Mouse (Mus musculus): ENCODE results near the gene Prelid1. TPM values are rescaled to one million over a fixed set of nuclear protein-coding genes. Genes with fewer than 3 reads are reported as not detected.

The Prelid1 gene
- polyA plus RNA-seq, 1 experiment, result 493 TPM

- no peak for DNase-seq
- TF ChIP-seq POLR2A (IDR thresholded peaks at IDR 0.05; ENCODE audit: control insufficient read depth, extremely low read depth, insufficient read depth, low read length, poor library complexity), result no peak
- no peak for TF ChIP-seq CTCF (IDR thresholded peaks at IDR 0.05; ENCODE audit: borderline replicate concordance, control insufficient read depth, extremely low read depth, insufficient read depth, low read length, poor library complexity)
Measured at GRCm38 (mm10) chr13:55371740-55372139, 51.4 kb downstream of the Prelid1 start.

DNA sequence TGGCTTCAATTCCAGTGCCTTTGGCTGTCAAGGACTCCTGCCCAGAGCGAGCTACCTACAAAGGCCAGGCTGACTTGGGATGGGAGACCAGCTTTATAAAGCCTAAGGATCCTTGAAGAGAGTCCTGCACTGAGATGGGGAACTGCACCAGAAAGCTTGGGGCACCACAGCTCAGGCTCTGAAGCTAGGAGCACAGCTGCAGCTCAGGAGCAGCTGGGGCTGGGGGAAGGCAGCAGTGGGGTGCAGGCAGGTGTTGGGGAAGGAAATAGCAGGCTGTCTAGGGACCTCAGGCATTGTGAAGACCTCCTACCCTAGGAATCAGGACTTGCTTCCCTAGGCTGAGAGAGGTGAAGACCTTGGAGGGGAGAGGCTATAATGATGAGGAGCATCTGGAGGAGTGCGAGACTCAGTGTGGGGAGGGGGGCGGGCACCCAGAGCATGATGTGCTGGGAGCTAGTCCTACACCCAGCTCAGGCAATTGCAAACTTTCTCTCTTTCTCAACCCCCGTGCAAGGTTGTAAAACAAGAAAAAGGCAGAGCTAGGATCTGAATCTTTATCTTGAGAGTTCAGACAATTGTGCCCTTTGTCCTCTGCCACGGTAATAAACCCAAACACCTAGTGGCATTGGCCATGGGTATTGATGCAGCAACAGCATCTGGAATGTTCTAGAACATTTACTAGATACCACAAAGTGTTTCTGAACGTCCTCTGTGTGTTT, 54.1 kb downstream of the Prelid1 start:
- Histone ChIP-seq H3K4me3 (ENCODE audit: control insufficient read depth, insufficient read depth, low read length) (peak overlapping the region; percentile 10; the same call in 1 of the 2 replicates), H3K4me1 (replicated peaks; ENCODE audit: control insufficient read depth, insufficient read depth, low read length) (peaks cover 49% of the 10 kb centered on the region), H3K27me3 (ENCODE audit: control insufficient read depth, insufficient read depth, low read length) (no peaks in the 10 kb centered on the region), H3K27ac (ENCODE audit: control insufficient read depth, insufficient read depth, low read length) (peak overlapping the region; percentile 87), H3K36me3 (ENCODE audit: control insufficient read depth, insufficient read depth, low read length) (peaks cover 12% of the 10 kb centered on the region)
- peak; percentile 52; the same call in 1 of the 2 replicates for TF ChIP-seq CTCF (IDR thresholded peaks at IDR 0.05; ENCODE audit: borderline replicate concordance, control insufficient read depth, extremely low read depth, insufficient read depth, low read length, poor library complexity)
- no peak for TF ChIP-seq POLR2A (IDR thresholded peaks at IDR 0.05; ENCODE audit: control insufficient read depth, extremely low read depth, insufficient read depth, low read length, poor library complexity)
- DNase-seq, result peak; percentile 73
- whole genome bisulfite sequencing, result 54% methylated on average over 6 of the region's 6 CpGs

More at GRCm38 (mm10) chr13:55371740-55372139, 51.4 kb downstream of the Prelid1 start:
- Histone ChIP-seq H3K36me3 (ENCODE audit: control insufficient read depth, insufficient read depth, low read length) (no peaks in the 10 kb centered on the region), H3K4me3 (ENCODE audit: control insufficient read depth, insufficient read depth, low read length) (peak overlapping the region; percentile 38), H3K4me1 (replicated peaks; ENCODE audit: control insufficient read depth, insufficient read depth, low read length) (peaks cover 54% of the 10 kb centered on the region), H3K27me3 (ENCODE audit: control insufficient read depth, insufficient read depth, low read length) (no peaks in the 10 kb centered on the region), H3K27ac (ENCODE audit: control insufficient read depth, insufficient read depth, low read length) (0 out of 2 replicates have a peak overlapping the region, but pooled peaks have one; percentile 8)
- WGBS, result 73% methylated on average over 5 of the region's 5 CpGs

Other genes with a start within 250 kb of the Prelid1 start
- gene Uimc1, start 220.2 kb upstream of the Prelid1 start, polyA plus RNA-seq (2012; rRNA removed), result 7.8 and 8.7 TPM in 2 replicates
- 32.2 and 38.7 TPM in 2 replicates for gene Zfp346, start 215.2 kb upstream of the Prelid1 start, polyA plus RNA-seq (2012; rRNA removed)
- not detected in 2 replicates for gene Gm17617, start 187.0 kb upstream of the Prelid1 start, polyA plus RNA-seq (2012; rRNA removed)
- gene Fgfr4, start 167.9 kb upstream of the Prelid1 start, polyA plus RNA-seq (2012; rRNA removed), result 0.50 and 0.63 TPM in 2 replicates
- 32.8 and 38.6 TPM in 2 replicates for gene Nsd1, start 110.7 kb upstream of the Prelid1 start, polyA plus RNA-seq (2012; rRNA removed)
- gene Rab24, start 1.4 kb downstream of the Prelid1 start, polyA plus RNA-seq (2012; rRNA removed), result 112 and 119 TPM in 2 replicates
- gene Mxd3, start 9.3 kb downstream of the Prelid1 start, polyA plus RNA-seq (2012; rRNA removed), result 122 and 153 TPM in 2 replicates
- gene Lman2, start 42.3 kb downstream of the Prelid1 start, polyA plus RNA-seq (2012; rRNA removed), result 134 and 139 TPM in 2 replicates
- 179 and 220 TPM in 2 replicates for gene Rgs14, start 49.2 kb downstream of the Prelid1 start, polyA plus RNA-seq (2012; rRNA removed)
- gene Slc34a1, start 77.7 kb downstream of the Prelid1 start, polyA plus RNA-seq (2012; rRNA removed), result 0.83 and 6.0 TPM in 2 replicates
- not detected in 2 replicates for gene Pfn3, start 94.7 kb downstream of the Prelid1 start, polyA plus RNA-seq (2012; rRNA removed)
- 0.39 and 1.6 TPM in 2 replicates for gene F12, start 106.3 kb downstream of the Prelid1 start, polyA plus RNA-seq (2012; rRNA removed)
- 228 and 238 TPM in 2 replicates for gene Grk6, start 124.6 kb downstream of the Prelid1 start, polyA plus RNA-seq (2012; rRNA removed)
- 33.8 and 52.2 TPM in 2 replicates for gene Prr7, start 143.8 kb downstream of the Prelid1 start, polyA plus RNA-seq (2012; rRNA removed)
- 7.8 and 9.8 TPM in 2 replicates for gene Dbn1, start 167.6 kb downstream of the Prelid1 start, polyA plus RNA-seq (2012; rRNA removed)
- gene Pdlim7, start 193.2 kb downstream of the Prelid1 start, polyA plus RNA-seq (2012; rRNA removed), result 25.6 and 29.5 TPM in 2 replicates
- 18.2 and 21.9 TPM in 2 replicates for gene Dok3, start 208.8 kb downstream of the Prelid1 start, polyA plus RNA-seq (2012; rRNA removed)
- 97.8 and 100.0 TPM in 2 replicates for gene Ddx41, start 216.2 kb downstream of the Prelid1 start, polyA plus RNA-seq (2012; rRNA removed)